Mouse (Mus musculus) kidney, postnatal 0 days (tissue): ENCODE measurements around the gene Hist1h3f. TPM values are rescaled to one million over a fixed set of nuclear protein-coding genes. Genes with fewer than 3 reads are reported as not detected.
A peak's percentile ranks its signal among the peaks of the same experiment; 100 is the strongest.
"Not testable (repeated sequence)": the region's sequence is repeated elsewhere in the genome, so short reads cannot be mapped to it uniquely, and the experiment has no call there.

Experiments
- ATAC-seq: fragments of 200-750 bp; cut with Nextera tagmentation; replicated peaks from 2 replicates; pipeline ENCODE4 v1.8.0; 2017; ENCODE audit warnings: low read depth, moderate number of reproducible peaks, moderate TSS enrichment, moderate library complexity; ENCODE audit not compliant: low FRiP score
- DNase-seq: peaks from one replicate; pipeline ENCODE4 v3.0.0-alpha.2; 2016; ENCODE audit warnings: low spot score
- H3K27ac ChIP-seq: fragments of 300-500 bp; sonication (generic); 2 replicates; pipeline ENCODE4 v1.5.1; 2014; ENCODE audit warnings: mild to moderate bottlenecking
- H3K27me3 ChIP-seq: fragments of 300-500 bp; sonication (generic); 2 replicates; pipeline ENCODE4 v1.6.1; 2014; ENCODE audit warnings: low read length, mixed read lengths; ENCODE audit not compliant: insufficient read depth
- H3K36me3 ChIP-seq: fragments of 300-500 bp; sonication (generic); 2 replicates; pipeline ENCODE4 v1.6.1; 2014; ENCODE audit warnings: low read length, mixed read lengths; ENCODE audit not compliant: insufficient read depth
- H3K4me1 ChIP-seq: fragments of 300-500 bp; sonication (generic); replicated peaks from 2 replicates; pipeline ENCODE4 v1.6.1; 2014; ENCODE audit warnings: antibody characterized with exemption, low read length, mixed read lengths; ENCODE audit not compliant: insufficient read depth
- H3K4me2 ChIP-seq: fragments of 300-500 bp; sonication (generic); 2 replicates; pipeline ENCODE4 v1.6.1; 2014; ENCODE audit warnings: mild to moderate bottlenecking, low read length, moderate library complexity, mixed read lengths
- H3K4me3 ChIP-seq: fragments of 300-500 bp; sonication (generic); replicated peaks from 2 replicates; pipeline ENCODE4 v1.5.1; 2014; ENCODE audit warnings: low read depth, low read length
- H3K9ac ChIP-seq: fragments of 300-500 bp; sonication (generic); 2 replicates; pipeline ENCODE4 v1.6.1; 2014; ENCODE audit warnings: low read depth, low read length
- H3K9me3 ChIP-seq: fragments of 300-500 bp; sonication (generic); replicated peaks from 2 replicates; pipeline ENCODE4 v1.6.1; 2016; ENCODE audit warnings: low read length, inconsistent platforms, mixed read lengths
- CTCF ChIP-seq: IDR thresholded peaks from 2 replicates; pipeline ENCODE4 v1.5.1; 2016; ENCODE audit warnings: antibody characterized with exemption, low read depth, mild to moderate bottlenecking, moderate library complexity
- WGBS: fragments of 180-500 bp; shearing (Covaris S2); extraction: QIAGEN DNeasy Blood & Tissue Kit; methylation state at CpG from one replicate; pipeline ENCODE4 v1.1.7; 2014; 5-methylcytosine and 5-hydroxymethylcytosine counted together
- polyA plus RNA-seq: library from polyadenylated mRNA; unstranded; fragments of >200 nt; fragmentation: Nextera tagmentation; extraction: Ambion mirVana; gene quantifications from 2 replicates; pipeline ENCODE4 v1.2.1, GENCODE M21; 2015

Gene Hist1h3f
- polyA plus RNA-seq, 1 experiment from 2014 or later = 0.83 TPM

DNA sequence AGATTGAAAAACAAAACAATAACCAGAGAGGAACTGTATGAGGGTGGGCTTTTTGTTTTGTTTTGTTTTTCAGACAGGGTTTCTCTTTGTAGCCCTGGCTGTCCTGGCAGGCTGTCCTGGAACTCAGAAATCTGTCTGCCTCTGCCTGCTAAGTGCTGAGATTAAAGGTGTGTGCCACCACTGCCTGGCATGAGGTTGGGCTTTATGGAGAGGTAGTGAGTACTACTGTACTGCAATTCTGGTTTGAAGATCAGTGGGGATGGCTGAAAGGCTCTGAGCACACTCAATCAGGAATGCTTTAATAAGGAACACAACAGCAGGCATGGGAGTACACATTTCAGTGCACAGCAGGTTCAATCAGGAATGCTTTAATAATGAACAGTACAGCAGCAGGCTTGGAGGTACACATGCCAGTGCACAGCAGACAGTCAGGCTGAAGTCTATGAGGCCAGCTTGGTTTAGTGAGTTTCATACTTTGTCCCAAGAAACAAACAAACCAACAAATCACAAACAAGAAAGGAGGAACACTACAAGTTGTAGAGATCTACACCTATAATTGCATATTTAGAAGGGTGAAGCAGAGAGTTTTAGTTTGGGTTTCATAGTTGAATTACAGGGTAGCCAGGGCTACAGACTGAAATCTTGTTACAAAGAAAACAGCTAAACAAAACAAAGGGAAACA, 39.7 kb downstream of the Hist1h3f start:
- DNase-seq = no peak
- H3K4me2 ChIP-seq = no peak overlapping the region; the same call in 1 of the 2 replicates
- no peak for ATAC-seq

DNA sequence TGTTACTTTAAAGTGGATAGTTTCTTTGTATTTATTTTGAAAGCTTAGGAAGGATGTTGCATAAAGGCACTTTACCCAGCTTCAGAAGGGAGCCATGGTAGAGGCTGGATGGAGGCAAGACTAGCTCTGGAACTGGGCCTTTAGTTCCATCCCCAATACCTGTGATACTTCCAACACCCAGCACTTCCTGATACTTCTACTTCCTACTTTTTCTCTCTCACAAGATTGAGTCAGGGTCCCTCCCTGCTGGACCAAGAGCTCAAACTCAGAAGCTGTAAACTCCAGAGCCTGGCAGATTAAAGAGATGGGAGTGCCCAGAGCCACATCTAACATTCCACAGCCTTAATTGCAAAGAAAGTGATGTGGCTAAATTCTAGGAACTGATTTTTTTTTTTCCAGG, 40.5 kb downstream of the Hist1h3f start:
- no peaks in the 10 kb centered on the region for H3K36me3 ChIP-seq
- H3K4me2 ChIP-seq = peak overlapping the region; percentile 78
- ATAC-seq (no peak), DNase-seq (peak; percentile 84)
- H3K27ac ChIP-seq = peak overlapping the region; percentile 97
- peak overlapping the region; percentile 49; the same call in 1 of the 2 replicates for H3K4me3 ChIP-seq
- TF ChIP-seq CTCF = no peak
- no peaks in the 10 kb centered on the region for H3K9me3 ChIP-seq
- H3K4me1 ChIP-seq = no peaks in the 10 kb centered on the region
- peak overlapping the region; percentile 76 for H3K9ac ChIP-seq
- no peaks in the 10 kb centered on the region for H3K27me3 ChIP-seq

More for the DNA sequence above, 39.7 kb downstream of the Hist1h3f start:
- Histone ChIP-seq H3K4me3 (no peak overlapping the region), H3K27ac (peak overlapping the region; percentile 97), H3K36me3 (no peaks in the 10 kb centered on the region), H3K4me1 (no peaks in the 10 kb centered on the region), H3K9ac (no peak overlapping the region), H3K9me3 (no peaks in the 10 kb centered on the region), H3K27me3 (no peaks in the 10 kb centered on the region)
- no peak for TF ChIP-seq CTCF

DNA sequence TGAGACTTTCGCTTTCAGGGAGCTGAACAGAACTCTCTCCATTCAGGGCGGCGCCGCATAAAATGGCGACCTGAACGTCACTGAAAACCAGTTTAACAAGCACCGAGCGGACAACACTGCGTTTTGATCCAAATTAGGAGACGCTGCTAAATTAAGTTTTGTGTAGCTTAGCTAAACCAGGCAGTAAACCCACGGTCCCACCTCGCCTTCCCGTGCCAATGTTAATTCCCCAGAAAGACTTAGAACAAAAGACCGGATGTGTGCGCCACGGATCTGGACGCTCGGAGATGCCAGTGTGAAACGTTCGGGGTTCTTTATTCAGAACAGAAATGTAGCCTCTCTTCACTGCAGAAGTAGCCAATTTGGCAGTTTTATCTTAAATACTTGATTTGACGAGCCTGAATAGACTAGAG, 41.2 kb downstream of the Hist1h3f start:
- no peaks in the 10 kb centered on the region for H3K9me3 ChIP-seq
- H3K27ac ChIP-seq = peak overlapping the region; percentile 97
- H3K9ac ChIP-seq = peak overlapping the region; percentile 76
- H3K27me3 ChIP-seq = no peaks in the 10 kb centered on the region
- no peaks in the 10 kb centered on the region for H3K4me1 ChIP-seq
- TF ChIP-seq CTCF = no peak
- no peaks in the 10 kb centered on the region for H3K36me3 ChIP-seq
- under 1% methylated on average over 21 of the region's 21 CpGs for WGBS
- H3K4me2 ChIP-seq = peak overlapping the region; percentile 78
- ATAC-seq (no peak), DNase-seq (peak; percentile 86)
- peak overlapping the region; percentile 49 for H3K4me3 ChIP-seq

DNA sequence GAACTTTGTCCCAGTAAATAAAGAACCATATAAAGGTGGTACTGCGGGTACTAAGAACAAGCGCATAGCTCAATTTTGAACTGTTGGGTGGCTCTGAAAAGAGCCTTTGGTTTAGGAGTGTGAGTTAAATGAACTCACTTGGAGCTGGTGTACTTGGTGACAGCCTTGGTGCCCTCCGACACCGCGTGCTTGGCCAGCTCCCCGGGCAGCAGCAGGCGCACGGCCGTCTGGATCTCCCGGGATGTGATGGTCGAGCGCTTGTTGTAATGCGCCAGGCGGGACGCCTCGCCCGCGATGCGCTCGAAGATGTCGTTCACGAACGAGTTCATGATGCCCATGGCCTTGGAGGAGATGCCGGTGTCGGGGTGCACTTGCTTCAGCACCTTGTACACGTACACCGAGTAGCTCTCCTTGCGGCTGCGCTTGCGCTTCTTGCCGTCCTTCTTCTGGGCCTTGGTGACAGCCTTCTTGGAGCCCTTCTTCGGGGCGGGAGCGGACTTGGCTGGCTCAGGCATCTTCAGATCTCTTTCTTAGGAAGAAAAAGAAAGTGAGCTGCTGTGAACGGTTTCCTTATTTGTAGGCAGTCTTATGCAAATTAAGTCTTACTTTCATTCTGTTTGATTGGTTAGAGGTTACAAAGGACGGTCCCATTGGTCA, 41.7 kb downstream of the Hist1h3f start:
- 0% methylated on average over 21 of the region's 36 CpGs for WGBS
- Histone ChIP-seq H3K4me2 (peak overlapping the region; percentile 78), H3K4me3 (peak overlapping the region; percentile 49), H3K27ac (peak overlapping the region; percentile 97), H3K9ac (peak overlapping the region; percentile 76)
- ATAC-seq (peak; percentile 82), DNase-seq (peak; percentile 98)
- H3K4me1 ChIP-seq, H3K9me3 ChIP-seq, H3K36me3 ChIP-seq, H3K27me3 ChIP-seq: not testable (repeated sequence)

DNA sequence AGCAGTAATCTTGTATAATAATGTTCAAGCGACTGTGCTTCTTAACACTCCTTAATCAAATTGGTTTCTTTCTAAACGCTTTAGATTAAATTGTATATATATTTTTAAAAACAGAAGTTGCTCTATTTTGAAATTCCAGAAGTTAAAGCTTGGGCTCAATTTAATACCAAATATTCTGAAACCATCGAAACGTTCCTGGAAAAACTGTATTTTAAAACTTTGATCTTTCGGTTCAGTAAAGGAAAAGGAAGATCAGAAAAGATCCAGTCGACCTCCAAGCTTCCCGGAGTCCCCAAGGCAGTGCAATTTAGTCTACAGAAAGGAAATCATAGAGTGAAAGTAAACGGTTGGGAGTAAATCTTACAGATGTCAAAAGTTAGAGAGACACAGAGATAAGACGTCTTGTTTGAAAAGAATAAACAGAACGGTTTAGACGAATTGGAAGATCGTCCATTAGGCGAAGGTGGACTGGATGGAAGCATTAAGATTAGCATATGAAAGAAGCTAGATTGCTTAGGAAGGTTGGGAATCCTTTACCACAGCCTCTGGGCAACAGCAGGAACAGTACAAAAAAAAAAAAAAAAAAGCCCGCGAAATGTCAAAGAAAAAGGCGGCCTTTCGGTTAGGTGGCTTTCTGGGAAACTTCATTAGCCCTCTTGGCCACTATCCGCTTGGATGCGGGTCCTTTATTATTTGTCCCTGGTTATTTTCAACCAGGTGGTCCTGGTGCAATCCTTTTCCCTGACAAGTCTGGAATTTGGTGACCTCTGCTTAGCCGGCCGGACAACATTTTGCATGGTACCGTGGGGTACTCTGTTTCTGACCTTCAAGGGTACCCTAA, 42.5 kb downstream of the Hist1h3f start:
- no peaks in the 10 kb centered on the region for H3K27me3 ChIP-seq
- H3K9me3 ChIP-seq = no peaks in the 10 kb centered on the region
- WGBS = 1% methylated on average over 21 of the region's 22 CpGs
- no peaks in the 10 kb centered on the region for H3K4me1 ChIP-seq
- H3K36me3 ChIP-seq = no peaks in the 10 kb centered on the region
- peak overlapping the region; percentile 49 for H3K4me3 ChIP-seq
- H3K27ac ChIP-seq = peak overlapping the region; percentile 97
- H3K9ac ChIP-seq = peak overlapping the region; percentile 48
- peak; percentile 49 for DNase-seq
- TF ChIP-seq CTCF = no peak
- ATAC-seq = no peak
- H3K4me2 ChIP-seq = peak overlapping the region; percentile 78

DNA sequence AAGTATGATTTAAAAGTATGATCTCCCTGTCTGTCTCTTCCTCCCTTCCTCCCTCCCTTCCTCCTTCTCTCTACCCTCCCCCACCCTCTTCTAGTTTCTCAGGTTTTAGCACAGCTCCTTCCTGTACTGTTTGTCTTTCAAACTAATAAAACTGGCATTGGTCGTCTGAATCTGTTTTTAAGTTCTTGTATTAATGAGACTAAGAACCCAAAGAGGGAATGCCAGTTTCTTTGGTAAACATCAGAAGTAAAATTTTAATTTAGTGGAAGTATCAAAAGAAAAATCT, 43.0 kb downstream of the Hist1h3f start:
- H3K9ac ChIP-seq = peak overlapping the region; percentile 48
- no peaks in the 10 kb centered on the region for H3K4me1 ChIP-seq
- H3K9me3 ChIP-seq = no peaks in the 10 kb centered on the region
- DNase-seq (peak; percentile 41), ATAC-seq (no peak)
- H3K27me3 ChIP-seq = no peaks in the 10 kb centered on the region
- 4% methylated on average over 1 of the region's 1 CpGs for WGBS
- H3K27ac ChIP-seq = peak overlapping the region; percentile 94
- TF ChIP-seq CTCF = no peak
- no peaks in the 10 kb centered on the region for H3K36me3 ChIP-seq
- H3K4me2 ChIP-seq = peak overlapping the region; percentile 78
- H3K4me3 ChIP-seq = peak overlapping the region; percentile 49
